Mouse (Mus musculus): ENCODE data around the gene Lhfpl5. TPM values are rescaled to one million over a fixed set of nuclear protein-coding genes. Genes with fewer than 3 reads are reported as not detected.
A peak's percentile ranks its signal among the peaks of the same experiment; 100 is the strongest.
"Not testable (repeated sequence)": the region's sequence is repeated elsewhere in the genome, so short reads cannot be mapped to it uniquely, and the experiment has no call there.

The Lhfpl5 gene
- polyA plus RNA-seq, 1 experiment from 2014 or later = 0.64 TPM

DNA sequence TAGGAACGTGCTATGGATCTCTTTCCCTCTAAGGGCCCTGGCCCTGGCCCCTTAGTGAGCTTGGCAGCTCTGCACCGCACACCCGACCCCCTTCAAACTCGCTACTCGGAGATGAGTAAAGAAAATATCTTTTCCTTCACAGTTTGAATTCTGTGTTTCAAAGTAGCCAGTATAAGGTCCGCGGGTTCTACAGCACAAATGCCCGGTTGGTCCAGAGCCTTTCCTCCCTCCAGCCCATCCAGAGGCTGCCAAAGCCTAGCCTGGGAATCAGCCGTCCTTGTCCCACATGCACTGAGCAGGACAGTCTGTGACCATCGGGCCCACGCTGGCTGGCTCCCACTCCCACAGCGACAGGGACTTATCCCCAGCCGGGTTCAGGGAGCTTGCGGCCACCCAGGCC, 26.3 kb upstream of the Lhfpl5 start, which contains the start of gene Clpsl2:
Clpsl2 (plus strand) TSS at position 301 of the 400 bp plus-strand sequence.
- Histone ChIP-seq H3K4me2 (replicated peaks) (no peak within 1 kb of the TSS), H3K36me3 (no peaks in the 10 kb centered on the region), H3K4me1 (peaks cover 5% of the 10 kb centered on the region; the same call in 1 of the 2 replicates), H3K27me3 (no peaks in the 10 kb centered on the region), H3K27ac (replicated peaks) (no peak within 1 kb of the TSS), H3K9ac (no peak within 1 kb of the TSS), H3K9me3 (replicated peaks) (no peaks in the 10 kb centered on the region), H3K4me3 (replicated peaks) (no peak within 1 kb of the TSS)
- WGBS = 69% methylated on average over 14 of the region's 14 CpGs
- no peak for ATAC-seq (ENCODE audit: insufficient number of reproducible peaks, low FRiP score, low TSS enrichment, low read depth)

GRCm38 (mm10) chr17:28553040-28553793, 22.2 kb upstream of the Lhfpl5 start:
- no peak overlapping the region for H3K4me2 ChIP-seq (replicated peaks)
- no peaks in the 10 kb centered on the region for H3K9me3 ChIP-seq (replicated peaks)
- H3K36me3 ChIP-seq = no peaks in the 10 kb centered on the region
- H3K9ac ChIP-seq = no peak overlapping the region
- ATAC-seq (ENCODE audit: insufficient number of reproducible peaks, low FRiP score, low TSS enrichment, low read depth) = no peak
- 2% methylated on average over 14 of the region's 14 CpGs for WGBS
- H3K27me3 ChIP-seq = no peaks in the 10 kb centered on the region
- H3K4me1 ChIP-seq = peaks cover 22% of the 10 kb centered on the region
- H3K27ac ChIP-seq (replicated peaks) = no peak overlapping the region
- H3K4me3 ChIP-seq (replicated peaks) = no peak overlapping the region

GRCm38 (mm10) chr17:28554021-28554420, 21.4 kb upstream of the Lhfpl5 start:
- H3K9me3 ChIP-seq (replicated peaks); H3K27me3 ChIP-seq; H3K36me3 ChIP-seq; H3K27ac ChIP-seq (replicated peaks); H3K4me2 ChIP-seq (replicated peaks); H3K9ac ChIP-seq; H3K4me3 ChIP-seq (replicated peaks); ATAC-seq (ENCODE audit: insufficient number of reproducible peaks, low FRiP score, low TSS enrichment, low read depth): not testable (repeated sequence)
- 76% methylated on average over 4 of the region's 4 CpGs for WGBS
- H3K4me1 ChIP-seq = peaks cover 22% of the 10 kb centered on the region

- Histone ChIP-seq H3K4me1 (peaks cover 22% of the 10 kb centered on the region), H3K4me3 (replicated peaks) (no peak overlapping the region), H3K36me3 (no peaks in the 10 kb centered on the region), H3K9me3 (replicated peaks) (no peaks in the 10 kb centered on the region), H3K4me2 (replicated peaks) (no peak overlapping the region), H3K27ac (replicated peaks) (peak overlapping the region; percentile 65; the same call in 1 of the 2 replicates), H3K9ac (no peak overlapping the region), H3K27me3 (no peaks in the 10 kb centered on the region)
- no peak; the same call in 1 of the 2 replicates for ATAC-seq (ENCODE audit: insufficient number of reproducible peaks, low FRiP score, low TSS enrichment, low read depth)
- 45% methylated on average over 6 of the region's 6 CpGs for WGBS
Observed at GRCm38 (mm10) chr17:28556635-28557396, 18.6 kb upstream of the Lhfpl5 start.

- Histone ChIP-seq H3K9me3 (replicated peaks) (no peaks in the 10 kb centered on the region), H3K27me3 (no peaks in the 10 kb centered on the region), H3K4me2 (replicated peaks) (no peak overlapping the region), H3K4me3 (replicated peaks) (no peak overlapping the region), H3K27ac (replicated peaks) (no peak overlapping the region), H3K9ac (no peak overlapping the region), H3K36me3 (no peaks in the 10 kb centered on the region), H3K4me1 (peaks cover 20% of the 10 kb centered on the region)
- ATAC-seq (ENCODE audit: insufficient number of reproducible peaks, low FRiP score, low TSS enrichment, low read depth) = no peak
- WGBS = 54% methylated on average over 6 of the region's 6 CpGs
Observed at GRCm38 (mm10) chr17:28557772-28558171, 17.7 kb upstream of the Lhfpl5 start.

DNA sequence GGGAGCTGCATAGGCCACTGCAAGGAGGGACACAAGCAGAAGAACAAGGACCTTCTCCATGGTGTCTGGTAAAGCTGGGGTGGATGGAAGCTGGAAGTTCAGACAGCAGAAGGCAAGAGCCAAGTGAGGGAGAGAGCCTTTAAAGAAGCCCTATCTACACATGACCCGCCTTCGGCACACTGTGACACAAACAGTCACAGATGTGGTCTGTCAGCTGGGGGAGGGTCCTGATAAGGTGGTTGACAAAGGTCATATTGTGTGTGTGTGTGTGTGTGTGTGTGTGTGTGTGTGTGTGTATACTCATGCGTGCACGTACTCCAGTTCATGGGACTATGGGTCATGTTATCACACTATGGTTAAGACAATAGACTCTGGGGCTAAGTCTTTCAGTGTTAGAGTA, 14.8 kb upstream of the Lhfpl5 start, which contains the start of gene Clps:
Clps (minus strand) TSS at position 169 of the 400 bp plus-strand sequence.
- Histone ChIP-seq H3K4me2 (replicated peaks) (no peak within 1 kb of the TSS), H3K27me3 (no peaks in the 10 kb centered on the region), H3K4me1 (peaks cover 15% of the 10 kb centered on the region), H3K9me3 (replicated peaks) (no peaks in the 10 kb centered on the region), H3K36me3 (no peaks in the 10 kb centered on the region), H3K4me3 (replicated peaks) (no peak within 1 kb of the TSS), H3K9ac (no peak within 1 kb of the TSS), H3K27ac (replicated peaks) (no peak within 1 kb of the TSS)
- ATAC-seq (ENCODE audit: insufficient number of reproducible peaks, low FRiP score, low TSS enrichment, low read depth) = no peak
- WGBS = 85% methylated on average over 4 of the region's 4 CpGs

- Histone ChIP-seq H3K9me3 (replicated peaks) (no peaks in the 10 kb centered on the region), H3K27ac (replicated peaks) (no peak overlapping the region), H3K4me1 (peaks cover 6% of the 10 kb centered on the region), H3K4me2 (replicated peaks) (no peak overlapping the region), H3K27me3 (no peaks in the 10 kb centered on the region), H3K4me3 (replicated peaks) (no peak overlapping the region), H3K9ac (no peak overlapping the region), H3K36me3 (no peaks in the 10 kb centered on the region)
- 52% methylated on average over 7 of the region's 7 CpGs for WGBS
- ATAC-seq (ENCODE audit: insufficient number of reproducible peaks, low FRiP score, low TSS enrichment, low read depth) = no peak
Observed at GRCm38 (mm10) chr17:28561613-28562012, 13.8 kb upstream of the Lhfpl5 start.

GRCm38 (mm10) chr17:28565181-28565580, 10.3 kb upstream of the Lhfpl5 start:
- no peak overlapping the region for H3K4me2 ChIP-seq (replicated peaks)
- no peak for ATAC-seq (ENCODE audit: insufficient number of reproducible peaks, low FRiP score, low TSS enrichment, low read depth)
- no peaks in the 10 kb centered on the region for H3K27me3 ChIP-seq
- H3K4me1 ChIP-seq = no peaks in the 10 kb centered on the region
- H3K9me3 ChIP-seq (replicated peaks) = no peaks in the 10 kb centered on the region
- H3K9ac ChIP-seq = no peak overlapping the region
- no peak overlapping the region for H3K4me3 ChIP-seq (replicated peaks)
- no peaks in the 10 kb centered on the region for H3K36me3 ChIP-seq
- H3K27ac ChIP-seq (replicated peaks) = no peak overlapping the region

DNA sequence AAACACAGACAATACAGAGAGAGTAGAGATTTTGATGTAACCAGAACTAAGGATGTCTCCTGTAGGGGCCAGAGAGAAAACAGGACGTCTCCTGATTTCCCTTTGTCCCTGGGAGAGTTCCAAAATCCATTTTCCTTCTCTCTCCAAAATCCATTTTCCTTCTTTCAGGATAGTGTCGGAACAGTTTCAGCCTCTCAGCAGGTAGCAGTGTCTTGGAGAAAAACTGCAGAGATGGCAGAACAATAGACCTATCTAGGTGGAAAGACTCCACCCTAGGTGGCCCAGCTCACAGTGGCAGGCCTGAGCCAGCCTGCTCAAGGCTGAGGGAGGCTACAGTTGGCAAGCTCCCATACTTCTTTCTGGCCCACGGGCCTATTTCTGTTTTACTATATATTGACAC, 7.9 kb upstream of the Lhfpl5 start:
- 36% methylated on average over 3 of the region's 3 CpGs for WGBS
- Histone ChIP-seq H3K27ac (replicated peaks) (no peak overlapping the region), H3K27me3 (no peaks in the 10 kb centered on the region), H3K36me3 (no peaks in the 10 kb centered on the region), H3K4me1 (no peaks in the 10 kb centered on the region), H3K4me3 (replicated peaks) (no peak overlapping the region), H3K4me2 (replicated peaks) (no peak overlapping the region), H3K9me3 (replicated peaks) (no peaks in the 10 kb centered on the region), H3K9ac (no peak overlapping the region)
- ATAC-seq (ENCODE audit: insufficient number of reproducible peaks, low FRiP score, low TSS enrichment, low read depth) = no peak

GRCm38 (mm10) chr17:28571868-28572267, 3.6 kb upstream of the Lhfpl5 start:
- no peak overlapping the region for H3K27ac ChIP-seq (replicated peaks)
- 69% methylated on average over 3 of the region's 3 CpGs for WGBS

DNA sequence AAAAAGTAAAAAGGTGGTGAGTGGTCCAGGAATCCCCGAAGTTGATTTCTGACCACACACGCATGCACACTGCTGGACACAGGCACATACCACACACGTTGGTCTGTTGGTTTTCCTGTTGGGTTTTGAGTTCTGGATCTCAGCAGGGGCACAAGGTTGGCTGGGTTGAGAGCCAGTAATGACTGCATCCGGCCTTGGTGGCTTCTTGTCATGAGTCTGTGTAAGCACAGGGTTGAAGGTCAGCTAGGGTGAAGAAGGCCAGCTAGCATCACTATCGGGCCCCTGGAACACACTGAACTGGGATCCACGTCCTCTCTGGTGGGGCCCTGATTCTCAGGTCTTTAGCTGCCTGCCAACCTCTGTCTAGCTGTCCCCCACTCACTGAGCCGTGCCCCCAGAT, 2.9 kb upstream of the Lhfpl5 start:
- Histone ChIP-seq H3K27me3 (0 out of 2 replicates have a peak, but pooled peaks cover 5% of the 10 kb centered on the region), H3K36me3 (no peaks in the 10 kb centered on the region), H3K4me1 (peaks cover 11% of the 10 kb centered on the region), H3K4me3 (replicated peaks) (no peak overlapping the region), H3K4me2 (replicated peaks) (no peak overlapping the region), H3K27ac (replicated peaks) (no peak overlapping the region), H3K9ac (no peak overlapping the region), H3K9me3 (replicated peaks) (no peaks in the 10 kb centered on the region)
- ATAC-seq (ENCODE audit: insufficient number of reproducible peaks, low FRiP score, low TSS enrichment, low read depth) = no peak
- 80% methylated on average over 7 of the region's 7 CpGs for WGBS

More at GRCm38 (mm10) chr17:28571868-28572267, 3.6 kb upstream of the Lhfpl5 start:
- H3K4me1 ChIP-seq = peaks cover 11% of the 10 kb centered on the region
- H3K9ac ChIP-seq = no peak overlapping the region
- H3K4me3 ChIP-seq (replicated peaks) = no peak overlapping the region
- no peak overlapping the region for H3K4me2 ChIP-seq (replicated peaks)
- no peaks in the 10 kb centered on the region for H3K9me3 ChIP-seq (replicated peaks)
- ATAC-seq (ENCODE audit: insufficient number of reproducible peaks, low FRiP score, low TSS enrichment, low read depth) = no peak
- no peaks in the 10 kb centered on the region for H3K36me3 ChIP-seq
- H3K27me3 ChIP-seq = 0 out of 2 replicates have a peak, but pooled peaks cover 5% of the 10 kb centered on the region

Measured in embryonic facial prominence, embryonic 15.5 days (tissue).